ENCODE assay signal across 35 mouse cellular contexts in the genomic region with DNA sequence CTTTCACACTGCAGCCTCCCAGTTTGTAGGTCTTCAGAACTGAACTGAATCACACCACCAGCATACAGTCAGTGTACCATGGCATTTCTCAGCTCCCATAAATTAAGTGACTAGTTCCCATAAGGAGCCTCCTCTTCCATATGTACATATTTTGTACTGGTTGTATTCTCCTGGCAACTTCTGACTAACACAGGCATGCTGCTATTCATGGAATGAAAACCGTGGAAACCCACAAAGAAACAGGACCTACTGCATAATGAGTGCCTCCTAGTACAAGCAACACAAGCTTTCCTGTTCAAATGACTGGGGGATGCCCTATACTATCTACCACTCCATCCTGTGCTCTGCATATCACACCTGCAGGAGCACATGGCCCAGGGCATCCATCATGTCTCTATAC. TPM values are rescaled to one million over a fixed set of nuclear protein-coding genes. Genes with fewer than 3 reads are reported as not detected.
DNase-seq lines count a peak whose midpoint lies in the region; ATAC-seq and TF ChIP-seq lines count a peak whose summit lies in the region.
"Had no signal": no experiment of that assay in that cellular context is flagged by ENCODE, and none has a peak within 500 bp of the region (broad histone marks: within the 10 kb centered on the region; RNA-seq: fewer than 3 reads in every experiment).

No protein-coding gene starts in this region.

- peak; percentile 93 for ATAC-seq in frontal cortex, adult (ENCODE audit: low TSS enrichment)
- no peak for ATAC-seq in neural tube, embryonic 15.5 days (ENCODE audit: low FRiP score)
- ATAC-seq: CD4-positive, CD25-positive, alpha-beta regulatory T cell, adult 4 months; forebrain, embryonic 13.5 days; hindbrain, embryonic 16.5 days; intestine, embryonic 15.5 days had no signal

- H3K4me3 ChIP-seq in neural tube, embryonic 15.5 days (replicated peaks), result no peak overlapping the region
- no peak overlapping the region for H3K4me3 ChIP-seq in thymus, adult 2 months (ENCODE audit: control insufficient read depth, insufficient read depth, low read length)
- H3K4me3 ChIP-seq: embryonic facial prominence, embryonic 10.5 days; embryonic facial prominence, embryonic 13.5 days; forebrain, embryonic 10.5 days; forebrain, embryonic 13.5 days; gastrocnemius, adult 2 months; heart, embryonic 12.5 days; heart, embryonic 15.5 days; hindbrain, embryonic 10.5 days; hindbrain, embryonic 13.5 days; intestine, embryonic 15.5 days had no signal

- no peaks in the 10 kb centered on the region for H3K4me1 ChIP-seq in neural tube, embryonic 15.5 days
- H3K4me1 ChIP-seq in thymus, adult 2 months (replicated peaks; ENCODE audit: control insufficient read depth, insufficient read depth, low read length), result no peaks in the 10 kb centered on the region
- H3K4me1 ChIP-seq: embryonic facial prominence, embryonic 10.5 days; embryonic facial prominence, embryonic 13.5 days; forebrain, embryonic 10.5 days; forebrain, embryonic 13.5 days; heart, embryonic 12.5 days; heart, embryonic 15.5 days; hindbrain, embryonic 10.5 days; hindbrain, embryonic 13.5 days; intestine, embryonic 15.5 days had no signal

- H3K36me3 ChIP-seq in neural tube, embryonic 15.5 days, result no peaks in the 10 kb centered on the region
- H3K36me3 ChIP-seq in thymus, adult 2 months (ENCODE audit: control insufficient read depth, insufficient read depth, low read length), result no peaks in the 10 kb centered on the region
- H3K36me3 ChIP-seq: embryonic facial prominence, embryonic 10.5 days; embryonic facial prominence, embryonic 13.5 days; forebrain, embryonic 10.5 days; heart, embryonic 12.5 days; heart, embryonic 15.5 days; hindbrain, embryonic 10.5 days; hindbrain, embryonic 13.5 days; intestine, embryonic 15.5 days had no signal

- no peak overlapping the region for H3K4me2 ChIP-seq in neural tube, embryonic 15.5 days
- H3K4me2 ChIP-seq: embryonic facial prominence, embryonic 13.5 days; forebrain, embryonic 13.5 days; heart, embryonic 12.5 days; heart, embryonic 15.5 days; hindbrain, embryonic 13.5 days; intestine, embryonic 15.5 days had no signal

- 58% methylated on average over 1 of the region's 1 CpGs for WGBS in neural tube, embryonic 15.5 days
- 82% methylated on average over 1 of the region's 1 CpGs for WGBS in thymus, adult 2 months

- no peak overlapping the region for H3K27ac ChIP-seq in neural tube, embryonic 15.5 days (replicated peaks)
- H3K27ac ChIP-seq in thymus, adult 2 months (ENCODE audit: control insufficient read depth, insufficient read depth, low read length), result no peak overlapping the region
- H3K27ac ChIP-seq: embryonic facial prominence, embryonic 10.5 days; embryonic facial prominence, embryonic 13.5 days; forebrain, embryonic 10.5 days; forebrain, embryonic 13.5 days; gastrocnemius, adult 2 months; heart, embryonic 15.5 days; hindbrain, embryonic 10.5 days; hindbrain, embryonic 13.5 days; intestine, embryonic 15.5 days had no signal

- TF ChIP-seq CTCF in thymus, adult 2 months (IDR thresholded peaks at IDR 0.05; ENCODE audit: borderline replicate concordance, control insufficient read depth, extremely low read depth, insufficient read depth, low read length, poor library complexity), result no peak

- H3K27me3 ChIP-seq in neural tube, embryonic 15.5 days (replicated peaks), result no peaks in the 10 kb centered on the region
- no peaks in the 10 kb centered on the region for H3K27me3 ChIP-seq in thymus, adult 2 months (ENCODE audit: control insufficient read depth, insufficient read depth, low read length)
- H3K27me3 ChIP-seq: embryonic facial prominence, embryonic 13.5 days; forebrain, embryonic 13.5 days; heart, embryonic 12.5 days; heart, embryonic 15.5 days; hindbrain, embryonic 13.5 days; intestine, embryonic 15.5 days had no signal

- no peak for DNase-seq in frontal cortex, postnatal 36 days (ENCODE audit: low spot score in 2 of 2)
- DNase-seq in neural tube, embryonic 10.5 days (ENCODE audit: extremely low spot score, low spot score), result peak; percentile 4
- peak; percentile 55 for DNase-seq in brain, adult 2 months (ENCODE audit: low read depth, low spot score)
- DNase-seq in gastrocnemius, postnatal 10 days, result no peak
- DNase-seq in thymus, adult 2 months, result no peak
- DNase-seq: adrenal gland, postnatal 10 days; adrenal gland, postnatal 36 days; cerebellum, adult 11 months; cerebellum, adult 2 months; cerebellum, adult 9-11 months; cerebellum, postnatal 36 days; embryo, embryonic 11 days; gastrocnemius, adult 2 months; gastrocnemius, postnatal 25 days; heart, postnatal 10 days; heart, postnatal 36 days; kidney, adult 11 months had no signal

- no peaks in the 10 kb centered on the region for H3K9me3 ChIP-seq in neural tube, embryonic 15.5 days (replicated peaks)
- H3K9me3 ChIP-seq: embryonic facial prominence, embryonic 10.5 days; embryonic facial prominence, embryonic 13.5 days; forebrain, embryonic 10.5 days; forebrain, embryonic 13.5 days; heart, embryonic 12.5 days; heart, embryonic 15.5 days; hindbrain, embryonic 10.5 days; hindbrain, embryonic 13.5 days; intestine, embryonic 15.5 days had no signal

- no peak overlapping the region for H3K9ac ChIP-seq in neural tube, embryonic 15.5 days (replicated peaks)
- H3K9ac ChIP-seq: embryonic facial prominence, embryonic 13.5 days; forebrain, embryonic 13.5 days; heart, embryonic 12.5 days; heart, embryonic 15.5 days; hindbrain, embryonic 13.5 days; intestine, embryonic 15.5 days had no signal

- TF ChIP-seq POLR2A in thymus, adult 2 months (IDR thresholded peaks at IDR 0.05; ENCODE audit: control insufficient read depth, extremely low read depth, insufficient read depth, low read length, poor library complexity), result no peak

RNA-seq across cellular contexts. Expression of a gene that starts 25.9 kb away (rescaled TPM):
- polyA plus RNA-seq in neural tube, embryonic 15.5 days (2015; fragmentation: Nextera tagmentation; extraction: Ambion mirVana), result not detected in 2 replicates
- under 1 TPM in 1 of 2 experiments, not detected in 1; 0.45 TPM for total RNA-seq in gastrocnemius, postnatal 10 days (2021)
- polyA plus RNA-seq in thymus, adult 2 months (2012; rRNA removed), result not detected in 2 replicates
- total RNA-seq: adrenal gland, adult 18-20 months; adrenal gland, postnatal 36 days; gastrocnemius, adult 2 months; gastrocnemius, postnatal 25 days; granulocyte monocyte progenitor cell, adult 5-6 weeks; heart, postnatal 10 days; heart, postnatal 36 days; MEL had no signal
- polyA plus RNA-seq: C2C12; CD4-positive, CD25-positive, alpha-beta regulatory T cell, adult 4 months; cerebellum, adult 2 months; cortical plate, adult 2 months; embryonic facial prominence, embryonic 10.5 days; embryonic facial prominence, embryonic 13.5 days; forebrain, embryonic 10.5 days; forebrain, embryonic 13.5 days; heart, embryonic 12.5 days; heart, embryonic 15.5 days; hindbrain, embryonic 10.5 days; hindbrain, embryonic 13.5 days; hindbrain, embryonic 16.5 days; intestine, embryonic 15.5 days had no signal

RNA-seq across cellular contexts. Expression of a gene that starts 52.1 kb away (rescaled TPM):
- 13.7 and 24.2 TPM in 2 replicates for polyA plus RNA-seq in neural tube, embryonic 15.5 days (2015; fragmentation: Nextera tagmentation; extraction: Ambion mirVana)
- total RNA-seq in gastrocnemius, postnatal 10 days (2021), result 10 to 100 TPM in 1 of 2 experiments, not detected in 1; 77.3 TPM
- 0.05 and 0.09 TPM in 2 replicates for polyA plus RNA-seq in thymus, adult 2 months (2012; rRNA removed)
- total RNA-seq: adrenal gland, postnatal 36 days; gastrocnemius, adult 2 months; gastrocnemius, postnatal 25 days; heart, postnatal 10 days; heart, postnatal 36 days; MEL had no signal
- polyA plus RNA-seq: C2C12; CD4-positive, CD25-positive, alpha-beta regulatory T cell, adult 4 months; forebrain, embryonic 10.5 days; heart, embryonic 12.5 days; intestine, embryonic 15.5 days had no signal

Comparison
In these comparisons a context has a peak if more than half of its experiments do, and no peak if none do; other contexts are left out.
1. DNase-seq: peak in neural tube, embryonic 10.5 days (single experiment) and brain, adult 2 months (single experiment); none in frontal cortex, postnatal 36 days (0 of 2), gastrocnemius, postnatal 10 days (single experiment) and thymus, adult 2 months (single experiment).
2. RNA of a gene that starts 52.1 kb away (polyA plus RNA-seq): 13.7 to 24.2 TPM in neural tube, embryonic 15.5 days; 0.05 to 0.09 TPM in thymus, adult 2 months; every median in the first group is over 10 times any median in the second.